Mouse (Mus musculus): ENCODE results near the gene Maea. TPM values are rescaled to one million over a fixed set of nuclear protein-coding genes. Genes with fewer than 3 reads are reported as not detected.
"Not testable (repeated sequence)": the region's sequence is repeated elsewhere in the genome, so short reads cannot be mapped to it uniquely, and the experiment has no call there.

Maea gene
- polyA plus RNA-seq, 1 experiment from 2014 or later = 129 TPM

DNA sequence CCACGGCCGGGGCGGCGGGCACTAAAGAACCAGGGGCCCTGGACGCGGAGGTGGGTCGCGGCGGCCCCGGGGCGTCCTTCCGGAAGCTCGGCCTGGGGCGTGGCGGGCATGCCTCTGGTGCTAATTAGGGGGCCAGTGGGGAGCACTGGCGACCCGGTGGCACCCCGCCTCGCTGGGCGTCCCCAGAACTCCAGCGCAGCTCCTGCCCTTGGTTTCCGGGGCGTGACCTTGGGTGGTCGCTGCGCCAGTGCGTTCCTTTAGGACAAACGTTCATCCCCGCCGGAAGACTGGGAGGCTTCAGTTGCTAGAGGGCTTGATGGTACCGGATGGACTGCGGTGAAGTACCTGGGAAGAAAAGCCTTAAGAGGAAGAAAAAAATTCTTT is 660 bp downstream of the Maea start:
- H3K4me2 ChIP-seq (ENCODE audit: low read length) = peak overlapping the region; percentile 82
- ATAC-seq (replicated peaks; ENCODE audit: low FRiP score, low TSS enrichment, low read depth) (0 out of 2 replicates have a peak, but pooled peaks have one; percentile 11), DNase-seq (ENCODE audit: low spot score) (peak; percentile 58)
- H3K36me3 ChIP-seq (ENCODE audit: control insufficient read depth, insufficient read depth, low read length) = 0 out of 2 replicates have a peak, but pooled peaks cover 7% of the 10 kb centered on the region
- peaks cover 14% of the 10 kb centered on the region for H3K4me1 ChIP-seq (replicated peaks; ENCODE audit: control insufficient read depth, insufficient read depth, low read length)
- H3K27me3 ChIP-seq (replicated peaks; ENCODE audit: control insufficient read depth, insufficient read depth, low read length) = no peaks in the 10 kb centered on the region
- peak overlapping the region; percentile 93 for H3K9ac ChIP-seq (ENCODE audit: low read length)
- H3K27ac ChIP-seq (ENCODE audit: low read depth) = peak overlapping the region; percentile 64
- peak overlapping the region; percentile 90 for H3K4me3 ChIP-seq (ENCODE audit: low read depth, low read length)
- WGBS = 0% methylated on average over 31 of the region's 31 CpGs
- no peaks in the 10 kb centered on the region for H3K9me3 ChIP-seq (ENCODE audit: control insufficient read depth, low read length)

DNA sequence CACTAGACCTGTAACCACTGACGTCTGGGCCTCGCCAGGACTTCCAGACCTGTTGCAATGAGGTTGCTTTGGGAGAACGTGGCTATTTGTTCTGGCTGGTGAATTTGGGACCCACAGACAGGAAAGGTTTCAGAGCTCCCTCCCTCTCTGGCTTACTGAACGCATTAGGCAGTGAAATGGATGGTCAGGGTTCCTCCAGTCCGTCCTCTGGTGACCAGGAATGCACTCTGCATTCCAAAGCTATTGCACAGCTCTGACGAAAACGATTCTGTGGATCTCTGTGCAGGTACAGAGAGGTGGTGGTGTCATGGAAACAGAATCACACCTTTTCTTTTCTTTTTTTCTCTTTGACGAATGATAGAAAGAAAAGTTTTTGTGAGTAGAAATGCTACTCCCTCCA is 1.9 kb downstream of the Maea start:
- DNase-seq (ENCODE audit: low spot score) = no peak
- ATAC-seq (replicated peaks; ENCODE audit: low FRiP score, low TSS enrichment, low read depth) = no peak
- Histone ChIP-seq H3K4me1 (replicated peaks; ENCODE audit: control insufficient read depth, insufficient read depth, low read length) (peaks cover 14% of the 10 kb centered on the region), H3K9me3 (ENCODE audit: control insufficient read depth, low read length) (no peaks in the 10 kb centered on the region), H3K4me3 (ENCODE audit: low read depth, low read length) (no peak overlapping the region), H3K9ac (ENCODE audit: low read length) (no peak overlapping the region), H3K4me2 (ENCODE audit: low read length) (peak overlapping the region; percentile 82), H3K36me3 (ENCODE audit: control insufficient read depth, insufficient read depth, low read length) (0 out of 2 replicates have a peak, but pooled peaks cover 7% of the 10 kb centered on the region), H3K27ac (ENCODE audit: low read depth) (no peak overlapping the region), H3K27me3 (replicated peaks; ENCODE audit: control insufficient read depth, insufficient read depth, low read length) (no peaks in the 10 kb centered on the region)
- 67% methylated on average over 8 of the region's 8 CpGs for WGBS

DNA sequence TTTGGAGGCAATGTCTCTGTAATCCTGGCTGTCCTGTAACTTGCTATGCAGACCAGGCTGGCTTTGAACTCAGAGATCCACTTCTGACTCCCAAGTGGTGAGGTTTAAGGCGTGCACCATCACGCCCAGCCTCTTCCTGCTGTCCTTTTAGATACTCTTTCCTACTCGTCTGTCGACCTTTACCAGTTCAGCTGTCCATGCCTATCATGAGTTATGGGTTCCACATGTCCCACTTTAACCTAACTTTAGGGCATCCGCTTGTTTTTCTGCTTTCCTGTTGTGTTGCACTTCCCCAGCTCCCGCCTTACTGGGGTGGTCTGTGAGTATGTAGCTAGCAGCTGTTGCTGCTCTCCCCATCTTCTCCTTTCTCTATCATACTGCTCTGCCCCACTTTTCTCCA is 5.9 kb downstream of the Maea start:
- Histone ChIP-seq H3K36me3 (ENCODE audit: control insufficient read depth, insufficient read depth, low read length) (0 out of 2 replicates have a peak, but pooled peaks cover 10% of the 10 kb centered on the region), H3K27me3 (replicated peaks; ENCODE audit: control insufficient read depth, insufficient read depth, low read length) (no peaks in the 10 kb centered on the region), H3K27ac (ENCODE audit: low read depth) (no peak overlapping the region), H3K4me3 (ENCODE audit: low read depth, low read length) (no peak overlapping the region), H3K9ac (ENCODE audit: low read length) (no peak overlapping the region), H3K4me2 (ENCODE audit: low read length) (no peak overlapping the region), H3K4me1 (replicated peaks; ENCODE audit: control insufficient read depth, insufficient read depth, low read length) (peaks cover 11% of the 10 kb centered on the region), H3K9me3 (ENCODE audit: control insufficient read depth, low read length) (no peaks in the 10 kb centered on the region)
- no peak for DNase-seq (ENCODE audit: low spot score)
- 77% methylated on average over 6 of the region's 6 CpGs for WGBS
- no peak for ATAC-seq (replicated peaks; ENCODE audit: low FRiP score, low TSS enrichment, low read depth)

DNA sequence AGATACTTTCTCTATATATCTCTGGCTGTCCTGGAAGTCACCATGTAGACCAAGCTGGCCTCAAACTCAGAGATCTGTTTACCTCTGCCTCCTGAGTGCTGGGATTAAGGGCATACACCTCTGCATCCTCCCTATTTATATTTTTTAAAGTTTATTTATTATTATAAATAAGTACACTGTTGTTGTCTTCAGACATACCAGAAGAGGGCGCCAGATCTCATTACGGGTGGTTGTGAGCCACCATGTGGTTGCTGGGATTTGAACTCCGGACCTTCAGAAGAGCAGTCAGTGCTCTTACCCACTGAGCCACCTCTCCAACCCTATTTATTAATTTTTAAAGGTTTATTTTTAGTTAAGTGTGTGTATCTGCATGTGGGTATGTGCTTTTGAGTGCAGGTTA is 6.9 kb downstream of the Maea start:
- H3K36me3 ChIP-seq (ENCODE audit: control insufficient read depth, insufficient read depth, low read length) = 0 out of 2 replicates have a peak, but pooled peaks cover 10% of the 10 kb centered on the region
- not testable (repeated sequence) for H3K4me1 ChIP-seq (replicated peaks; ENCODE audit: control insufficient read depth, insufficient read depth, low read length); H3K27me3 ChIP-seq (replicated peaks; ENCODE audit: control insufficient read depth, insufficient read depth, low read length); H3K4me2 ChIP-seq (ENCODE audit: low read length); H3K9ac ChIP-seq (ENCODE audit: low read length); H3K9me3 ChIP-seq (ENCODE audit: control insufficient read depth, low read length); ATAC-seq (replicated peaks; ENCODE audit: low FRiP score, low TSS enrichment, low read depth); H3K27ac ChIP-seq (ENCODE audit: low read depth); DNase-seq (ENCODE audit: low spot score); H3K4me3 ChIP-seq (ENCODE audit: low read depth, low read length)
- WGBS = 75% methylated on average over 3 of the region's 3 CpGs

DNA sequence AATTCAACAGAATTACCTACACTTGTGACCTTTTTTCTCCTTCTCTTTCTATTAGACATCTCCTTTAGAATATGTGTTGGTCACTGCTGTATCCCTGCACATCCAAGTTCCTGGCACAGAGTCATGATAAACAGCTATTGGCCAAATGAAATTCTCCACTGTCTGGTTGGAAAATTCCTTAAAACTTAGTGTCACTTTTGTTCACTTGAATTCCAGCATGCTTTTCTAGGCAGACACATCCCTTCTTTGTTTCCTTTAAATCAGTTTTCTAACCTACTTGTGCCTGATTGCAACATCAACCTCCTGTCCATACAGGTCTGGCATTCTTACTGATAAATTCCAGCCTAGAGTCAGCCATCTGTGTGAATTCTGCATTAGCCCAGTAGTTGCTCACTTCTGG is 7.5 kb downstream of the Maea start:
- no peak for DNase-seq (ENCODE audit: low spot score)
- H3K9me3 ChIP-seq (ENCODE audit: control insufficient read depth, low read length) = no peaks in the 10 kb centered on the region
- no peak overlapping the region for H3K27ac ChIP-seq (ENCODE audit: low read depth)
- no peaks in the 10 kb centered on the region for H3K4me1 ChIP-seq (replicated peaks; ENCODE audit: control insufficient read depth, insufficient read depth, low read length)
- no peaks in the 10 kb centered on the region for H3K27me3 ChIP-seq (replicated peaks; ENCODE audit: control insufficient read depth, insufficient read depth, low read length)
- no peak overlapping the region for H3K4me3 ChIP-seq (ENCODE audit: low read depth, low read length)
- 0 out of 2 replicates have a peak, but pooled peaks cover 10% of the 10 kb centered on the region for H3K36me3 ChIP-seq (ENCODE audit: control insufficient read depth, insufficient read depth, low read length)
- no peak overlapping the region for H3K9ac ChIP-seq (ENCODE audit: low read length)
- no peak for ATAC-seq (replicated peaks; ENCODE audit: low FRiP score, low TSS enrichment, low read depth)
- no peak overlapping the region for H3K4me2 ChIP-seq (ENCODE audit: low read length)

DNA sequence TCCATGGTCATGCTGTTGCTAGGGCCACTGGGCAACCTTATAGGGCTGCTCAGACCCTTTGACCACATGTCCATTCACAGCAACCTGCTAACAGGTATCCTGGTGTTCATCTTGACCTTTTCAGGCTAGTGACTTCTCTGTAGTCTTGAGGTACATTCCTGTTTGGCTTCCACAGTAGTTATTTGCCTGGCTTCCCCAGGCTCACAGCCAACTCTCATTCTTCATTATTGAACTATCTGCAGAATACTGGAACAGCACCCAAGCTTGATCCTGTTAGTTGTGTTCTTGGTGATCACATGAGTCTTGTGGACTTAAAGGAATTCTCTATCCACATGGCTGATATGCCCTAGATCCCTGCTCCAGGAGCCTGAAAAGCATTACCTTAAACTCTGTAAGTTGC is 8.3 kb downstream of the Maea start:
- DNase-seq (ENCODE audit: low spot score) = no peak
- Histone ChIP-seq H3K4me2 (ENCODE audit: low read length) (no peak overlapping the region), H3K4me1 (replicated peaks; ENCODE audit: control insufficient read depth, insufficient read depth, low read length) (no peaks in the 10 kb centered on the region), H3K4me3 (ENCODE audit: low read depth, low read length) (no peak overlapping the region), H3K27me3 (replicated peaks; ENCODE audit: control insufficient read depth, insufficient read depth, low read length) (no peaks in the 10 kb centered on the region), H3K9ac (ENCODE audit: low read length) (no peak overlapping the region), H3K27ac (ENCODE audit: low read depth) (no peak overlapping the region), H3K36me3 (ENCODE audit: control insufficient read depth, insufficient read depth, low read length) (0 out of 2 replicates have a peak, but pooled peaks cover 4% of the 10 kb centered on the region), H3K9me3 (ENCODE audit: control insufficient read depth, low read length) (no peaks in the 10 kb centered on the region)
- no peak for ATAC-seq (replicated peaks; ENCODE audit: low FRiP score, low TSS enrichment, low read depth)

DNA sequence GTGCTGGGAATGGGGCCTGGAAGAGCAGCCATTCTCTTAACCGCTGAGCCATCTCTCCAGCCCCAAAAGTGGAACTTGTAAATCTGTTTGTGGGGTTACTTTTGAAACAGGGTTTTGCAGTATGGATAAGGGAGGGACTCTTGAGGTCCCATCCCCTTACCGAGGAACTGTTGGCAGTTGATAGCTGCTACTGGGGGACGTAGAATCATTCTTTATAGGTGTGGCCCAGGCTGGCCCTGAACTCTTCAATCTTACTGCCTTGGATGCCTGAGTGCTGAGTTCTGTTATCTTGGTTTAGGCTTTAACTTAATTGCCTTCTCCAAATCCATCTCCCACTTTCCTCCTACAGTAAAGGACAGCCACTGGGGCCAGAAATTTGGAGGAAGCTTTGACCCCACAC is 8.8 kb downstream of the Maea start:
- H3K4me2 ChIP-seq (ENCODE audit: low read length) = no peak overlapping the region
- no peaks in the 10 kb centered on the region for H3K4me1 ChIP-seq (replicated peaks; ENCODE audit: control insufficient read depth, insufficient read depth, low read length)
- 75% methylated on average over 3 of the region's 3 CpGs for WGBS
- no peak for DNase-seq (ENCODE audit: low spot score)
- H3K9ac ChIP-seq (ENCODE audit: low read length) = no peak overlapping the region
- H3K36me3 ChIP-seq (ENCODE audit: control insufficient read depth, insufficient read depth, low read length) = 0 out of 2 replicates have a peak, but pooled peaks cover 4% of the 10 kb centered on the region
- no peaks in the 10 kb centered on the region for H3K9me3 ChIP-seq (ENCODE audit: control insufficient read depth, low read length)
- ATAC-seq (replicated peaks; ENCODE audit: low FRiP score, low TSS enrichment, low read depth) = no peak
- H3K4me3 ChIP-seq (ENCODE audit: low read depth, low read length) = no peak overlapping the region
- no peaks in the 10 kb centered on the region for H3K27me3 ChIP-seq (replicated peaks; ENCODE audit: control insufficient read depth, insufficient read depth, low read length)
- no peak overlapping the region for H3K27ac ChIP-seq (ENCODE audit: low read depth)

DNA sequence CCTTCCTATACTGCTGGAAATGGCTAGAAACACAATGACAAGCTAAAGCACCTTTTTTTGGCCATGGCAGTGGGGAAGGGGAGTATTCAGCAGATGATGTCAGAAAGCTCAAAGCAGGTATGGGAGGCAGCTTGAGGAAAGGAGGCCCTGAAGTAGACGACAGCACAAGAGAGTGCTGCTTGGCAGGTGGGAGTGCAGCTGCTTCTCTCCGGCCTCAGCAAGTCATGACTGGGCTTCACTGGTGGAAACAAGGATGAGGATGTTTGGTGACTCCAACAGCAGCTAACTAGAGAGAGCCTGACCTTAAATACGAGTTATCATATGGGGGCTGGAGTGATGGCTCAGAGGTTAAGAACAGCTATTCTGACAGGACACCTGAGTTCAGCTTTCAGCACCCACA is 12.3 kb downstream of the Maea start:
- Histone ChIP-seq H3K27me3 (replicated peaks; ENCODE audit: control insufficient read depth, insufficient read depth, low read length) (no peaks in the 10 kb centered on the region), H3K27ac (ENCODE audit: low read depth) (no peak overlapping the region), H3K9ac (ENCODE audit: low read length) (no peak overlapping the region), H3K9me3 (ENCODE audit: control insufficient read depth, low read length) (no peaks in the 10 kb centered on the region), H3K4me3 (ENCODE audit: low read depth, low read length) (no peak overlapping the region), H3K36me3 (ENCODE audit: control insufficient read depth, insufficient read depth, low read length) (0 out of 2 replicates have a peak, but pooled peaks cover 4% of the 10 kb centered on the region), H3K4me2 (ENCODE audit: low read length) (no peak overlapping the region), H3K4me1 (replicated peaks; ENCODE audit: control insufficient read depth, insufficient read depth, low read length) (no peaks in the 10 kb centered on the region; the same call in 1 of the 2 replicates)
- ATAC-seq (replicated peaks; ENCODE audit: low FRiP score, low TSS enrichment, low read depth) = no peak
- 71% methylated on average over 3 of the region's 3 CpGs for WGBS
- no peak for DNase-seq (ENCODE audit: low spot score)

DNA sequence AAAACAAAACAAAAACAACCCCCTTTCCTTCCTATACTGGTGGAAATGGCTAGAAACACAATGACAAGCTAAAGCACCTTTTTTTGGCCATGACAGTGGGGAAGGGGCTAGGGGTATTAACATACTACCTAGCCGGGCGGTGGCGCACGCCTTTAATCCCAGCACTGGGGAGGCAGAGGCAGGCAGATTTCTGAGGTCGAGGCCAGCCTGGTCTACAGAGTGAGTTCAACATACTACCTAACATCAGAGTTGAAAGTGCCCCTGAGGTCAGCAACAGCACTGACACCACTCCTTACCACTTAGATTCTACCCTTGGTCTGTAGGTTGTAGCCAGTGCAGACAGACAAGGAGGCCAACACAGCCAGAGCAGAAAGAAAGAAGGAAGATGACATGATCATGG is 13.9 kb downstream of the Maea start:
- Histone ChIP-seq H3K9me3 (ENCODE audit: control insufficient read depth, low read length) (no peaks in the 10 kb centered on the region), H3K4me1 (replicated peaks; ENCODE audit: control insufficient read depth, insufficient read depth, low read length) (no peaks in the 10 kb centered on the region; the same call in 1 of the 2 replicates), H3K4me3 (ENCODE audit: low read depth, low read length) (no peak overlapping the region), H3K4me2 (ENCODE audit: low read length) (no peak overlapping the region), H3K36me3 (ENCODE audit: control insufficient read depth, insufficient read depth, low read length) (0 out of 2 replicates have a peak, but pooled peaks cover 4% of the 10 kb centered on the region), H3K27me3 (replicated peaks; ENCODE audit: control insufficient read depth, insufficient read depth, low read length) (no peaks in the 10 kb centered on the region), H3K27ac (ENCODE audit: low read depth) (no peak overlapping the region), H3K9ac (ENCODE audit: low read length) (no peak overlapping the region)
- ATAC-seq (replicated peaks; ENCODE audit: low FRiP score, low TSS enrichment, low read depth) (no peak), DNase-seq (ENCODE audit: low spot score) (no peak)
- 92% methylated on average over 5 of the region's 5 CpGs for WGBS
